In the genomic region with DNA sequence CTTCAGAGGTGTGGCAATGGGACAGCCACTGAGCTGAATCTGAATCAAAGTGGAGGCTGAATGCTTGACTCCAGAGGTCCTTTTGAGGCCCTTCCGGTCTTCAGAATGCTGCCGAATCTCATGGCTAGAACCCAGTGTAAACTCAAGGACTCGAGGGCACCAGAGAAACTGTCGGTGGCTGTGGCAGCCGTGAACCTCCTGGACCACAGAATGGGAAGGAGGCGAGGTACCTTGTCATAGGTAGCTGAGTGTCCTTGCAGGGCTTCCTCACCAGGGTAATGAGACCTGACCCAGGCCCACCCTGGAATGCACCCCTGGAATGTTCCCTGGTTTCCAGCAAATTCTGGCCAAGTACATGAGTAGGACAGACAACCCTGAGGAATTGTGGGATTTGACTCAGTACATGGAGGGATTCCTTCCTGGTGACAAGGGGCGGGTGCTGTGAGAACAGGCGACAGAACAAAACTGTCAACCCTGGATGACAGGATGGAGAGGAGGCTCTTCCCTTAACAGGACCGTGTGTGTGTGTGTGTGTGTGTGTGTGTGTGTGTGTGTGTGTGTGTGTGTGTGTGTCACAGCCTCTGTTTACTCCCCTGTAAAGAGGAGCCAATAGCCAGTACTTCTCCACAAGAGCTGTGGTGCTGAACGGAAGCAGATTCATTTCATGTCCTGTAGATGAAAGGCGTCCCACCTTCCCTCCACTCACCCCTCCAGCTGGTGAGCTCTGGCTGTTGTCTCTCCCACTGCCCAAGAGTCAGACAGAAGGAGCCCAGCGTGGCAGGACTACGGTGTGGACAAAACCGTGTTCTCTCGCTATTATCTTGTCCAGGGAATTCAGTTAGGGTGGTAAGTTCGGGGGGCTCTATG, we compare ENCODE assay signal across 10 mouse cellular contexts. TPM values are rescaled to one million over a fixed set of nuclear protein-coding genes. Genes with fewer than 3 reads are reported as not detected.
DNase-seq lines count a peak whose midpoint lies in the region; TF ChIP-seq lines count a peak whose summit lies in the region.
"Had no signal": no experiment of that assay in that cellular context is flagged by ENCODE, and none has a peak within 500 bp of the region (broad histone marks: within the 10 kb centered on the region; RNA-seq: fewer than 3 reads in every experiment).

No protein-coding gene starts in this region.

- 0 out of 2 replicates have a peak, but pooled peaks cover 5% of the 10 kb centered on the region for H3K9me3 ChIP-seq in limb, embryonic 10.5 days (replicated peaks)

- DNase-seq in gastrocnemius, adult 18-20 months (ENCODE audit: low spot score): peak; percentile 36
- DNase-seq in gastrocnemius, postnatal 10 days: no peak
- DNase-seq in layer of hippocampus, adult 2 months (ENCODE audit: low spot score in 2 of 2): no peak
- DNase-seq in layer of hippocampus, postnatal 36 days: no peak
- peak; percentile 20 for DNase-seq in brain, embryonic 14.5 days (ENCODE audit: low read depth)
- peak; percentile 34 for DNase-seq in limb, embryonic 10.5 days (ENCODE audit: low spot score)
- DNase-seq in right cerebral cortex, postnatal 25 days: no peak
- DNase-seq in cerebellum, adult 2 months: no peak

- no peak for TF ChIP-seq POLR2A in brain, embryonic 14.5 days (IDR thresholded peaks at IDR 0.05; ENCODE audit: borderline replicate concordance, extremely low read depth, insufficient read depth, insufficient read length, poor library complexity, severe bottlenecking)
- TF ChIP-seq POLR2A in cerebellum, adult 2 months (IDR thresholded peaks at IDR 0.05; ENCODE audit: borderline replicate concordance, insufficient read depth, low read length): no peak

- TF ChIP-seq CTCF in layer of hippocampus, adult 2 months (conservative IDR thresholded peaks at IDR 0.05): no peak
- no peak for TF ChIP-seq CTCF in brain, embryonic 14.5 days (IDR thresholded peaks at IDR 0.05; ENCODE audit: borderline replicate concordance, extremely low read depth, insufficient read depth, insufficient read length)
- no peak for TF ChIP-seq CTCF in cerebellum, adult 2 months (IDR thresholded peaks at IDR 0.05; ENCODE audit: borderline replicate concordance, insufficient read depth, low read depth, low read length)

- 50% methylated on average over 16 of the region's 16 CpGs for WGBS in limb, embryonic 10.5 days
- WGBS in cerebellum, adult 2 months: 73% methylated on average over 16 of the region's 16 CpGs

- peak overlapping the region; percentile 8; the same call in 1 of the 2 replicates for H3K4me3 ChIP-seq in layer of hippocampus, adult 2 months
- H3K4me3 ChIP-seq in limb, embryonic 10.5 days: no peak overlapping the region
- no peak overlapping the region for H3K4me3 ChIP-seq in cerebellum, adult 2 months (replicated peaks; ENCODE audit: insufficient read depth, low read depth, low read length)

- peaks cover 52% of the 10 kb centered on the region for H3K4me1 ChIP-seq in limb, embryonic 10.5 days
- peaks cover 8% of the 10 kb centered on the region for H3K4me1 ChIP-seq in cerebellum, adult 2 months (ENCODE audit: control insufficient read depth, insufficient read depth, low read length)

- peaks cover 9% of the 10 kb centered on the region; the same call in 1 of the 2 replicates for H3K27me3 ChIP-seq in limb, embryonic 10.5 days (ENCODE audit: low read depth, poor library complexity, severe bottlenecking)
- no peaks in the 10 kb centered on the region for H3K27me3 ChIP-seq in cerebellum, adult 2 months (ENCODE audit: control insufficient read depth, insufficient read depth, low read length)

- H3K36me3 ChIP-seq in limb, embryonic 10.5 days: no peaks in the 10 kb centered on the region

- peak overlapping the region; percentile 83 for H3K27ac ChIP-seq in layer of hippocampus, adult 2 months
- H3K27ac ChIP-seq in limb, embryonic 10.5 days: peak overlapping the region; percentile 20; the same call in 1 of the 2 replicates
- no peak overlapping the region for H3K27ac ChIP-seq in cerebellum, adult 2 months (ENCODE audit: insufficient read depth, low read length)
- H3K27ac ChIP-seq: macrophage had no signal

RNA-seq across cellular contexts. Expression of a gene that starts 42.1 kb away (rescaled TPM):
- total RNA-seq in gastrocnemius, adult 18-20 months (2021): 1 to 10 TPM; 2.6 to 5.5 TPM
- total RNA-seq in gastrocnemius, postnatal 10 days (2021): 10 to 100 TPM; 12.8 to 13.3 TPM
- 1 to 10 TPM; 1.7 to 1.9 TPM for total RNA-seq in layer of hippocampus, adult 2 months (2021)
- total RNA-seq in layer of hippocampus, postnatal 36 days (2021): 1 to 10 TPM in 1 of 2 experiments, under 1 TPM in 1; 0.86 to 2.5 TPM
- polyA plus RNA-seq in brain, embryonic 14.5 days (2012; rRNA removed): 0.34 and 0.81 TPM in 2 replicates
- 0.19 TPM in 2 replicates for polyA plus RNA-seq in limb, embryonic 10.5 days (2016; fragmentation: Nextera tagmentation; extraction: Ambion mirVana)
- polyA plus RNA-seq in cerebellum, adult 2 months (2012; rRNA removed): 0.10 and 0.14 TPM in 2 replicates
- total RNA-seq: neutrophil, adult 5-6 weeks had no signal
- polyA plus RNA-seq: macrophage had no signal

Comparison
In these comparisons a context has a peak if more than half of its experiments do, and no peak if none do; other contexts are left out.
1. DNase-seq: peak in gastrocnemius, adult 18-20 months (single experiment), brain, embryonic 14.5 days (single experiment) and limb, embryonic 10.5 days (single experiment); none in gastrocnemius, postnatal 10 days (single experiment), layer of hippocampus, adult 2 months (0 of 2), layer of hippocampus, postnatal 36 days (0 of 2), right cerebral cortex, postnatal 25 days (single experiment) and cerebellum, adult 2 months (0 of 2).